Mouse (Mus musculus) bone marrow, adult 2 months (tissue): ENCODE data around the gene Ckap4. TPM values are rescaled to one million over a fixed set of nuclear protein-coding genes. Genes with fewer than 3 reads are reported as not detected.

ENCODE experiments used
- H3K27ac ChIP-seq: fragments of 200-500 bp; 2 replicates; pipeline ENCODE4 v1.5.1; 2012; ENCODE audit warnings: low read depth, mild to moderate bottlenecking, control low read depth, inconsistent platforms, low read length; ENCODE audit not compliant: control insufficient read depth, poor library complexity, insufficient read depth
- H3K4me1 ChIP-seq: fragments of 200-500 bp; 2 replicates; pipeline ENCODE4 v1.6.1; 2011; ENCODE audit warnings: low read length; ENCODE audit not compliant: control insufficient read depth, insufficient read depth
- H3K4me3 ChIP-seq: fragments of 200-500 bp; replicated peaks from 2 replicates; pipeline ENCODE3; 2011; ENCODE audit warnings: mild to moderate bottlenecking, low read depth, low read length, control low read depth; ENCODE audit not compliant: control insufficient read depth
- CTCF ChIP-seq: fragments of 200-500 bp; IDR thresholded peaks from 2 replicates; pipeline ENCODE4 v1.5.1; 2011; ENCODE audit warnings: low read length, control low read depth; ENCODE audit not compliant: control insufficient read depth, insufficient read depth
- POLR2A ChIP-seq: fragments of 200-500 bp; IDR thresholded peaks from 2 replicates; pipeline ENCODE4 v1.6.1; 2011; ENCODE audit warnings: low read depth, mild to moderate bottlenecking, control low read depth, low read length, borderline replicate concordance; ENCODE audit not compliant: control insufficient read depth
- WGBS: fragments of 180-500 bp; shearing (Covaris S2); methylation state at CpG from one replicate; pipeline ENCODE4 v1.1.7; 2018; 5-methylcytosine and 5-hydroxymethylcytosine counted together
- polyA plus RNA-seq: library from polyadenylated mRNA; stranded (reverse); fragments of >200 nt; gene quantifications from 2 replicates; pipeline ENCODE4 v1.2.4, GENCODE M21; 2011; ENCODE audit warnings: low replicate concordance; ENCODE audit not compliant: missing spikeins, insufficient read depth, insufficient read length

The Ckap4 gene
- polyA plus RNA-seq, 1 experiment: 27.6 TPM

- Histone ChIP-seq H3K4me3 (no peak overlapping the region), H3K27ac (no peak overlapping the region), H3K4me1 (peaks cover 1% of the 10 kb centered on the region)
- TF ChIP-seq POLR2A: no peak
- TF ChIP-seq CTCF: no peak
- 44% methylated on average over 5 of the region's 5 CpGs for WGBS
These were observed 52.6 kb downstream of the Ckap4 start for GRCm38 (mm10) chr10:84481327-84481671.

GRCm38 (mm10) chr10:84480667-84481326 is 53.1 kb downstream of the Ckap4 start:
- 35% methylated on average over 8 of the region's 8 CpGs for WGBS

GRCm38 (mm10) chr10:84480146-84480545 is 53.7 kb downstream of the Ckap4 start:
- no peak overlapping the region for H3K4me3 ChIP-seq
- TF ChIP-seq CTCF (no peak), POLR2A (no peak)
- H3K27ac ChIP-seq: no peak overlapping the region
- WGBS: 62% methylated on average over 4 of the region's 4 CpGs
- H3K4me1 ChIP-seq: peaks cover 1% of the 10 kb centered on the region

More at GRCm38 (mm10) chr10:84480667-84481326, 53.1 kb downstream of the Ckap4 start:
- Histone ChIP-seq H3K4me1 (peaks cover 1% of the 10 kb centered on the region), H3K27ac (no peak overlapping the region), H3K4me3 (no peak overlapping the region)
- no peak for TF ChIP-seq POLR2A
- no peak for TF ChIP-seq CTCF

- H3K4me1 ChIP-seq: peaks cover 1% of the 10 kb centered on the region
- TF ChIP-seq CTCF (no peak), POLR2A (no peak)
- H3K27ac ChIP-seq: no peak overlapping the region
- H3K4me3 ChIP-seq: no peak overlapping the region
- WGBS: 74% methylated on average over 3 of the region's 3 CpGs
These were observed 56.2 kb downstream of the Ckap4 start for GRCm38 (mm10) chr10:84477613-84478076.

GRCm38 (mm10) chr10:84477045-84477612 is 56.7 kb downstream of the Ckap4 start:
- TF ChIP-seq POLR2A: no peak
- no peak for TF ChIP-seq CTCF
- WGBS: 76% methylated on average over 4 of the region's 4 CpGs

More at GRCm38 (mm10) chr10:84477045-84477612, 56.7 kb downstream of the Ckap4 start:
- Histone ChIP-seq H3K4me3 (no peak overlapping the region), H3K27ac (no peak overlapping the region), H3K4me1 (no peaks in the 10 kb centered on the region; the same call in 1 of the 2 replicates)

Other genes with a start within 250 kb of the Ckap4 start
- 2.1 and 4.0 TPM in 2 replicates for gene Nuak1, start 93.5 kb downstream of the Ckap4 start, polyA plus RNA-seq
- 35.7 and 37.2 TPM in 2 replicates for gene Tcp11l2, start 42.6 kb upstream of the Ckap4 start, polyA plus RNA-seq
- gene Polr3b, start 88.2 kb upstream of the Ckap4 start, polyA plus RNA-seq: 8.5 and 15.9 TPM in 2 replicates
- not detected in 2 replicates for gene Rfx4, start 222.0 kb upstream of the Ckap4 start, polyA plus RNA-seq